Mouse (Mus musculus): Measurements from ENCODE around the gene Pbx1.

Gene Pbx1

DNA sequence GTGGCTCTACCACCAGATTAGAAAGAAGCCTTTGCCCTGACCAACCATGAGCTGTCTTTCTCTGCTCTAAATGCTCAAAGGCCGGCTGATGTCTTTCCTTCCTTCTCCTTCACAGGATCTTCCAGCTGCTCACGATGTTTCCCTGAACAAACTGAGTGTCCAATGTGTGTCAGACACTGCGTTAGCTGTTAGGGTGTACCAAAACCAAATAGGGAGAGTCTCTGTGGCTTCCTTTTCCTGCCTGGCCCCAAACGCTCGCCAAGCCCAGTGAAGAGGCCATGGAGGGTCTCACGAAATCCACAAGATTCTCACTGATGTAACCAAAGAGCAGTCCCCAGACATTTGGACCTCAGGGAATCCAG is 47.5 kb downstream of the Pbx1 start:
- DNase-seq (ENCODE audit: low spot score in 2 of 2) = no peak

DNA sequence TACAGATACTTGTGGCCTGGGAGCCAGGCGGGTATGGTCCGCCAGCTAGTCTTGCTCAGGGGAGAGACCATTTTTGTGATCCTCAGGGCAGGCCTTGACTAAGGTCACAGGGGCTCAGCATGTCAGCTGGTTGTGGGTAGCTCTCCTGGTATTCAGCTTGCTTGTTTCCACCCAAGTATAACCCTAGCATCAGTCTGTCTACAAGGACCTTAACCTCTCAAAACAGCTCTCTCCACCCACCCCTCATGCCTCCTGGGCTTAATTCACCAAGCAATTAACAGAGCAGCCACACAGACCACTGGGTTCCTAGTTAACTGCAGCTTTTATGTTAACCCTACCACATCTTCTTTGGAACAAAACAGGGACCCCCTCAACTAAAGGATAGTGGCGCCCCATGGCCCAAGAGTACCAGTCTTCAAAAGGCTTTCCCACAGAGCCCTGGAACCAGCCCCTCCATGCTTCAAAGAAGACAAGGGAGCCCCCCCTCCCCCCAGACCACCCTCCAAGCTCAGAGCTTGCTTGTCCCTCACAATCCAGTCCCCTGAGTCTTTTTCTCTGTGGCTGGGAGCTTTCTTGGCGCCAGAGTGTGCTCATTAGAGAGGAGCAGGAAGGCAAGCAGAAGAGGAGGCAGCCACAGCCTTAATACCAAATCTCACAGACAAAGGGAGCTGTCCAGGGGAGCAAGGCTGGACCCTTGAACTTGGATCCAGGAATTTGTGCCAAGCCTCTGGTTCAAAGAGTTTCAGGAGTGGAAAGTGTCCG is 48.1 kb downstream of the Pbx1 start:
- DNase-seq (ENCODE audit: low spot score in 2 of 2) = no peak

DNA sequence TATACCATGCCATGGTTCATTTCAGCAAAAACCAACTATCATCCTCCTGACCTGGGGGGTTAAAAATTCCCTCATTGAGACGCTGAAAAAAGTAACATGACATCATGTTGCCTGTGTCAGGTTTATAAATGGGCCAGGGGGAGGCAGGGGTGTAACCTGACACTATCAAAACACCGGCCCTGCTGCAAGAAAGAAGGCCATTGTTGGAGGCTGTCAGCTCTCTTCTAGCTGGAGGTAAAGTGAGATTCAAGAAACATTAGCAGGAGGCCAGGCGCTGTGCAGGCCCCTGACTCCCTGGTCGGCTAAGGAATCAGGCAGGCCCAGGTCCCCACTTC is 49.3 kb downstream of the Pbx1 start:
- DNase-seq (ENCODE audit: low spot score in 2 of 2) = peak; percentile 51 to 65

DNA sequence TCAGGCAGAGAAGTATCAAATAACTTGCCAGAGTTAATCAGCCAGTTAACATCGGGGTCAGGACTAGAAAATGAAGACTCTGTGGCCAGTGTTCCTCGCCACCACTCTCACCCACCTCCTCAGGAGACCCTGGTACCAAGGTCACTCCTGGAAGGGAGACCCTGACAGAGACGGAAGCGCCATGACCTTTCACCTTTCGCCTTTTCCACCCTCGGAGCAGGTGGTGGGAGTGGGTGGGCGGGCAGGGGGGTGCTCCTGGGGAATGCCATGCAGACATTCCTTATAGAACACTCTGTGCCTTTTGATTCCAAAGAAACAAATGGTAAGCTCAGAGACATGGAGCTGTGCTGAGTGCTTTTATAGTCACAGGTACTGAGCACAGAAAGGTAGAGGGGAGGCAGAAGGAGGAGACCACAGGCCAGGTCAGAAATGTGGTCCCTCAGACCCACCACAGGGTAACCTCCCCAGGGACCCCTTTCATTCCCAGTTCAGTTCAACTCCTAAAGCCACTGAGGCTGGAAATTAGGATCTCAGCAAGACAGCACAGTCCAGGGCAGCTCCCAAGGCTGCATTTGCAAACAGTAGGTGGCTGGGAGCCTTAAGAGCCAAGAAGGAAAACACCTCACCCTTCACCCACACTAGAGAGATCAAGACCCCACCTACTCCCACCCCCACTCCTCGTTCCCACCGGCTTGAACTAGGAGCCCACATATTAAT is 49.8 kb downstream of the Pbx1 start:
- no peak for DNase-seq (ENCODE audit: low spot score in 2 of 2)

DNA sequence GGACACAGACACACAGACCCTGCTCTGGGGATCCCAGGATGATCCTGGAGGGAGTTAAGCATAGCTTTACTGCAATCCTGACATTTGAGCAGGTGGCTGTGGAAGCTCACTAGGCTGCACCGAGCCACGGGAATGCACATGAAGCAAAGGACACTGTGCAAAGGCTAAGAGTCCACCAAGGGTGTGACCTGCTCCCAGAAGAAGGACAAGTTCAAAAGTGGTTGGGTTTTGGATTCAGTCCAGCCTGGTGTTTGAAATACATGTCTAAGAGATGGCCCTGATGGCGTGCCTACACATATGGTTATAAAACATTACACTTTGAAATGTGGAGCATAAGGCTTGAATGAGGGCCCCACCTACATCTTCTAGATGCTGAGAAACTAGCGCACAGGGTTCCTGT is 50.6 kb downstream of the Pbx1 start:
- DNase-seq (ENCODE audit: low spot score in 2 of 2) = no peak

DNA sequence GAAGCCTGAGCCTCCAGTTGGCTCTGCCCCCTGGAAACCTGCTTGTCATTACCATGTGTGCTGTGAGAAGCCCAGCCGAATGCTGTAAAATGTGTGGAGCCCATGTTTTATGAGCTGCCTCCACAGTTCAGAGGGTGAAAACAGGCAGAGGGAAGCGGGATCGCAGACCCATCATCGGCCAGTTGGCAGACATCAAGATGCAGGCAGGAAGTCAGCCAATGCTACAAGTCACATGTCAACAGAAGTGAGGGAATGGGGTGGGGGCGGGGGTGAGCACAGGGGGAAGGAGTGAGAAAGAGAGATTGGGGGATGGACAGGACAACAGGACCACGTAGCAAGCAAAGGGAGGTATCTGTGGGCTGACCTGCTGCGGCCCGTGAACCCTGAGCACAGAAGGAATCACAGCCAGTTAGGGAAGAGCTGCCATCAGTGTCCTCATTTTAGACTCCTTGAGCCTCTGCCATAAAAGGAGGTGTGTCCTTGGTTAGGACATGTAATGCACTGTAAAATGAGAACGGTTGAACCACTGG is 51.8 kb downstream of the Pbx1 start:
- peak; percentile 63 to 67 for DNase-seq (ENCODE audit: low spot score in 2 of 2)

DNA sequence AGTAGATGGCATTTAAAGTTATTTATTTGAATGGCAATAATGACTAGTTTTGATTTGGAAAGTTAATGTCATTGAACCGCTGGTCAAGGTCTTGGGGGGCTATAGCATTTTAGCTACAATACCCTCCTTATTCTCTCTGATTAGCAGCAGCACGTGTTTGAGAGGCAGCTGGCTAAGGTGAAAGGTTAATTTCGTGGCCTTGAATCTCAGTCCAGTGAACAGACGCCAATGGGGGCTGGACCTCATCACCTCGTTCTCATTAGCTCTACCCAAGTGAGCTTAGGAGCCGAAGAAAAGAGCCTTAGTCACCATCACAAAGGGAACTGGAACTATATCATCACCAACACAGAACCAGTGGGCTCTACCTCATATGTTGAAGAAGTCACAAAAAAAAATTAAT is 54.4 kb downstream of the Pbx1 start:
- no peak for DNase-seq (ENCODE audit: low spot score in 2 of 2)

DNA sequence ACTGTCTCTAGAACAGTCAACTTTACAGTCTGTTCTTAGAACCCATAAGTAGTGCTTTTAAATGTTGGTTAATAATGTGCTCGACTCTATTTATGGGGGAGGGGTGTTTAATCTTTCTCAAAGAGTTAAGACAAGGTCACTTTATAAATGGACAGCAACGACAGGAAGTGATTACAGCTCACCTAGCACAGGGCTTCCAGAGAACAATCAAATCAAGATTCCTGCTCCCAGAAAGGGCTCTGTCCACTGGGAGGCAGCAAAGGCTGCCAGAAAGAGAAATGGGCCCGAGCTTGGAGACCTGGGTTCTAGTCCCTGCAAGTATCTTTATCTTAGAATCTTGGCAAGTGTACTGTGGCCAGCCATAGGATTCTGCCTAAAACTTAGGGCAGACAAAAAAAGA is 55.7 kb downstream of the Pbx1 start:
- peak in 1 of 2 experiments; percentile 28 for DNase-seq (ENCODE audit: low spot score in 2 of 2)

DNA sequence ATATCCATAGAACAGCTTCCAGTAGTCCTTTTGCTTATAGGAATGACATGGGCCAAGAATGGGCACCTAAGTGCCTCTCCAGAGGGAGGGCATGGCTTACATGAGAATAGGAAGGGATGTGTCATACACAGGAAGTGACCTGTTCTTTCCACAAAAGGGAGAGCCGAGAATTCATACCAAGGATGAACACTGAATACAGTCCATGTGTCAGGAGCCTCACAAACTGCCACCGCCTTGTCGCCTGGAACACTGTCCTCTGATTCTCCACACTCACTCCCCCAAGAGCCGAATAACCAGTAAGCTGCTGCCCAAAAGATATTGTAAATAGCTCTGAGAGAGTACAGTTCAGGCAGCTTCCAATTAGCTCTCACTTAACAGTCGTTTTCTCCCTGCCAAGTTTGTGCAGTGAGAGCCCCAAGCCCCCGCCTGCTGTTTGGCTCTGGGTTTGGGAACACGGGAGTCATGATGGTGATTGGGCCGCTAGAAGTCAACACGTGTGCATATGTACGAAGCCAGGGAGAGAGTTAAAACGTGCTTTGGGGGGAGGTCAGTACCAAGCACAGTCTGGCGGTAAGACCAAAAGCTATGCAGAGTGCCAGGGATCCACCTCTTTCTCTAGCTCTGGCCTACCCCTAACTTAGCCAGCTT is 57.0 kb downstream of the Pbx1 start:
- peak; percentile 61 to 62 for DNase-seq (ENCODE audit: low spot score in 2 of 2)

DNA sequence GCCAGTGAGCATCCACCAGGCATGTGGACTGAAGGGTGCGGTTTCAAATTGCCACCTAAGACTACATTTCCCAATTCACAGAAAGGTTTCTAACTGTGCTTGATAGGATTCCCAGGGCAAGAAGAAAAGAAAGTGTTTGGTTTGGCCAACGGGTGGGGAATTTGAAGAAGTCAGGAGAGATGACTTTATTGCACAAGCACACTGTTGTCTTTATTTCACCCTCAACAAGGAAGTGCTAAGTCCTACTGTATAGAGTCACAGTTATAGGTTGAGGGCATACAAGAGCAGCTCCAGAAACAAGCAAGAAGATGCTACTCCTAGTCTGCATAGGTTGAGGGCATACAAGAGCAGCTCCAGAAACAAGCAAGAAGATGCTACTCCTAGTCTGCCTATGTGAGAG is 60.0 kb downstream of the Pbx1 start:
- DNase-seq (ENCODE audit: low spot score in 2 of 2) = no peak

DNA sequence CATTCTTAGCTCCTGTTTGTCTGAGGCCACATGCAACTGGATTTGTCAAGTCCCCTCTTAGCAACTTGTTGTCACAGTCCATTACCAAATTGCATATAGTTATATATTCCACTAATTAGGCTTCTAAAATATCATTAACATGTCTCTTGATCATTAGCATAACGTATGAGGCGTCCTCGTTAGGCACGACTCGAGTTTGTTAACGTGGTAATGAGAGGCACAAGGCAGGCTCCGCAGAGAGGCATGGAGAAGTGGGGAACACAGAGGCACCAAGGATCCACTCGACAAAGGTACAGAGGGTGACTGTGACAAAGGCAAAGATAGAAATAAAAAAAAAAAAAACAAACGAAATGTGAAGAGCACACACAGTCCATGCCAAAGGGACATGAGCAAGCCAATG is 61.1 kb downstream of the Pbx1 start:
- DNase-seq (ENCODE audit: low spot score in 2 of 2) = no peak

DNA sequence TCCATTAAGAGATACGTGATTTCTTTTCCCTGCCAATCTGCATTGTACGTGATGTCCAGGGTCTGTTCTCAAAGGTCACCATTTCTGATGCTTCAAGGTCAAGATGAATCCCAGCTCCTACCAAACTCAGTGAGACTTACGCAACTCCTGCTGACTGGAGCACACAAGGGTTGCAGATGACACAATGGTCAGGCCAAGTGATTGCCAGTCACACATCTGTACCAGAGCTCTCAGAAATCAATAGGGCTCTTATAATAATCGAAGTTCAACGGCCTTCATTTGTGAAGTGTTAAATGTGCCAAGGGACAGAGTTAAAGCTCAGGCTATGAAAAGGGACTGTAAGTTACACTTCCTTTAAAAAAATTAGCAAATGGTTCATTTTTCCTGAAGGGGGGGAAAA is 65.8 kb downstream of the Pbx1 start:
- DNase-seq (ENCODE audit: low spot score in 2 of 2) = no peak

DNA sequence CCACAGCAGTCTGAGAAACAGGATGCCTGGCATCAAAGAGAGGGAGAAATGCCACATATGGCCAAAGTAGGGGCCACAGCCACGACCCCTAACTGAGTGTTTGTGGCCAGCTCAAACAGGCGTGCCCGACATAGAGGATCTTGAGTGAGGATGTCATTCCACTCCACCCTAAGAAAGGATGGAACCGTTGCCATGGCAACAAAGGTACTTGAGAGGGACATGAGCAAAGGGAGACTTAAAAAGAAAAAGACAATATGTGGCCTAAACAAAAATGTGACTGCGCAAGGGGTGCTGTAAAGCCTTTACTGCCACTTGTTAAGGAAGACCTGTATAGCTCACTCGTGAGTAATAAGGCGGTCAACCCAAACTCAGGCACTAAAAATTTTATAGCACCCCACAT is 67.7 kb downstream of the Pbx1 start:
- DNase-seq (ENCODE audit: low spot score in 2 of 2) = no peak

DNA sequence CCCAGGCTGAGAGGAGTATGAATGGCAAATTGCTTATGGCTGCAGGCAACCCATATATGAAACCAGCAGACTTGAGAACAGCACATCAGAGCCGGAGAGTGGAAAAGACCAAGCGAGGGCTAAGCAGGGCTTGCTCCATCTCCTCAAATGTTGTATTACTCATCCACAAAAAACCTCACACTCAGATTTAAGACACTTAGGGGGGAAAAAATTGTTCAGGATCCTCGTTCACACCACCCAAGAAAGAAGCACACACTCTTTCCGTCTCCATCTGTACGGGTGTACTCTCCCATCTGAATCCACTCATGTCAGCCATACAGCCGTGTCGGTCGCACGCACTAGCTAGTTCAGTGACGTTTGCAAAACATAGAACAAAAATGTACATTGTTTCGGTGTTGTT is 69.0 kb downstream of the Pbx1 start:
- no peak for DNase-seq (ENCODE audit: low spot score in 2 of 2)

DNA sequence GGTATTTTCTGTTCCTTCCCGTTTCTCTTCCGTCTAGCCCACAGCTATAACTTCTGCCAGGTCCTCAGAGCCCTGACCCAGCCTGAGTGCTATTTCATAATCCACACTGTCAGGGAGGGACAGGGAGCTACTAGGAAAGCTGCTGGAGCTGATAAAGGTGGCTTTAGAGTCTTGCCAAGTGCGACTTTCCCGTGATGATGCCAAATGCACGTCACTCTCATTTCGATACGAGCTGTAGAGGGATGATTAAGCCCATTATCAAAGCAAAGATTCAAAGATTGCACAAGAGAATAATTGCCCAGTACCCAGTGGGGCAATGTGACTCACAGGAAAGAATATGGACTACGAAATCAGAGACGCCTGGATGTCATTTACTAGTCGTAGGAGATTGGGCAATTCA is 69.6 kb downstream of the Pbx1 start:
- peak; percentile 59 to 75 for DNase-seq (ENCODE audit: low spot score in 2 of 2)

DNA sequence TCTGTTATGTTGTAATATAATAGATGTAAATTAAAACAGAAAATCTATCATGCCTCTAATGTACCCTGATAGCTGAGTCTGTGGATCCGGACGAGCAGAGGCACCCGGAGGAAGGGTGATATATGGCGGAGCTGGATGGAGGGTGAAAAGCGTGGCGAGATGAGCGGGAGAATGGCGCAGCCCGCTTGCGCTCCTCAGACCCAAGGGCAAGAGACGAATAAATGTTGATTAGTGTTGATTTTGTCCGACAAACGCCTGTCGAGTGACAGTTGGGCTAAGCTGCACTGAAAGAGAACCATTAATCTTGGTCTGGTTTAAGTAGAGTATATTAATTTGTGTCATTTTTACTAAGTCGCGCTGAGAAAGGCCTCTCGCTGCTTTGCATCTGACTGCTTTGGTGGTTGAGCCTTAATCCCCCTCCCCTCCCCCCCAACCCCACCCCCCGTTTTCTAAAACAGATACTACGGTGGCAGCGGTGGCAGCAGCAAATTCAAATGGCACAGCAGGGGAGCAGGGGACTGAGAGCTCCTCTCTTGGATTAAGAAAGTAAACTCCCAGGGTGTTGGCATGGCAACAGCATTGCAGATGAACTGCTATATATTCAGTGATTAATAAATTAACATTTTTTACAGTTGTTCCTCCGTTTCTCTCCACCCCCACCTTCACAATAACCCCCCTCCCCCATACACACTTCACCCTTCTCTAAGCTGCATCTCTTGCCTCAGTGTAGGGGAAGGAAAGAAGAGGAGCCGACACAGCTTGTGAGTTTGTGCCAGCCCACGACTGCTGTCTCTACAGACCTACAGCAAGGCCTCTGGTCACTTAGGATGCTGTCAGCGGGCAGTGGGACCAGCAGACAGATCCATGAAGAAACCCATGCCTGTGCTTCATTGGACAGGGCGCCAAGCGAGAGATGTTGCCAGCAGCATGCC is 74.1 kb downstream of the Pbx1 start:
- no peak for DNase-seq (ENCODE audit: low spot score in 2 of 2)

DNA sequence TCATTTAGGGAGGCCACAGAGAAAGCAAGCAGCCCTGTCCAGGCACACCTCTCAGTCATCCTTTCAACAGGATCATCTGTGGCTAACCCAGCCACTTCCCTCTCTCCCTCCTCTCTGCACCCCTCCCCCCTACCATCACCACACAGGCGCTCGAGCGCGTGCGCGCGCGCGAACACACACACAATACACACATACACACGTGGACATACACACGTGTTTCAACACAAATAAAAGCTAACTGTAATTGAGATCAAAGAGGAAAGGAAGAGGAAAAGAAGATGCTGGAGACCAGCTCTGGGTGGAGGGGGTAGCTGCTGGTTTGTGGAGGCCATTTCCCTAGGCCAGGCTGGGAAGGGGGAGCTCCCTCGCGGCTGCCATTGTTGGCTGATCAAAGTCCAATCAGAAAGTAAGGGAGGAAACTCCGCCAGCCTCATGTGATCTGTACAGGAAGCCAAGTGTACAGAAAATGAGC is 75.1 kb downstream of the Pbx1 start:
- DNase-seq (ENCODE audit: low spot score in 2 of 2) = no peak

DNA sequence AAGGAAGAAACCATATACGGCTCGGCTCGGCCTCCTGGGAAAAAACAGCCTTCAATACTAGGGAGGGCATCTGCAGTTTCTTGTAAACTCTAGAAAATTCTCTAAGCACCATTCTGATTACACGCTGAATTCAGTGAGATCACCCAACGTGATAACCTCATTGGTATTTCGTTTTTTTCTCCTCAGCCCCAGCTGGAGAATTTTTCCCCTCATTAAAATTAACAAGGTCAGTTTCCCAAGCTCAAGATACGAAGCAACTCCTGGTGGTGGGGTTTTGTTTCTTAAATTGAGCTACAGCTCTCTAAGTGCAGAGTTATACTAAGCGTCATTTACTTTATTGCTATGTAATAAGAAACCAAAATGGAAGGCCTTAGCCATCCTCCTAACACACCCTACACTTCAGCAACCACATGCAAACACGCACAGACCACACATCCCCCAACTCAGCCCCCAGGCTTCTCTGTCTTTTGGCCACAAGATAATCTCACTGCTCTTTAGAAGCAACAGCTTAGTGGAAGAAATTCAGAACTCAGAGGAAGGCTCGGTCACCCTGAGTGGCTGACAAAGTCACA is 76.0 kb downstream of the Pbx1 start:
- DNase-seq (ENCODE audit: low spot score in 2 of 2) = no peak

DNA sequence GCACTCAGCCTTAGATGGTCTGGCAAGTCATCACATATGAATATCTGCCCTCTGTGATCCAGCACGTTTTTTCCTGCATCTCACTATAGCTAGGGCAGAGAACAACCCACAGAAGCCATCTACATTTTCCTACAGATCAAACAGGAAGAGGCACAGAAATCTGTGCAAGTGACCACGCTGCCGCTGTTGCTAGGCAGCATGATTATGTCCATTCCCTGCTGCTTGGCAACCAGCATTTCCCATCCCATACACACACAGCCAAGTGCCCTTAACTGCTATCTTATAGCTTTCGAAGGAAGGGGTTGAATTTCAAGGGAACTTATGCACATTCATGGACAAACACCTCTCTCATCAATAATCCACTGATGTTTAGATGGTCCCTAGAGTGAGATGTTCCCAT is 77.1 kb downstream of the Pbx1 start:
- no peak for DNase-seq (ENCODE audit: low spot score in 2 of 2)

DNA sequence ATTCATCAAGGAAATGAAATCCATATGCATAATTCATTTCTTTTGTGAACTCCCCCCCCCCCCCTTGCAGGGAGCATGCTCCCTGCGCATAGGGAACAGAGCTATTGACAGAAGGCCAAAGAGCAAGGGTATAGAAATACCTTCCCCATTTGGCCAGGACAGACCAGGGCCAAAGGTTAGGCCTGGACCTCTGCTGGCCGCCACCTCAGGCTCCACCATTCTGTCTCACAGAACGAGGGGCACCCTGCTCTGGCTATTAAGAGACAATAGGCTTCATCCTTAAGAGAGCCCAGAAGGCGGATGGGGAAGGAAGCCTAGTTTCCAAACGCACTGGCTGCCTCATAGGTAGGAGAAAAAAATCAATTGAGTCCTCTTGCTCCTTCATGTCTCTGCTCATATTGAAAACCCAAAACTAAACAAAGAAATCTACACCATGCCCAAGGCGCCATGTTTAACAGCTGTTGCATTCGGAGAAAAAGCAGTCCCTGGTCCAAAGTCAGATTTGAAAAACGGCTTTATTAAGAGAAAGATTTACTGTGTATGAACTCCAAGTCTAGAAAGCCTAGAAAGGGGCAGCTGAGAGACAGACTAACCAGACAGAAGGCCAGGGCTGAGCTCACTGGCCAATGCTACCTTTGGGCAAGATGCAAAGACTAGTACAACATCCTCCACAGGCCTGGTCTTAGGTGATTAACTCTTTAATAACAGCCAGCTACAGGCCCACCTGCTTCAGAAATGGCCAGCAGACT is 83.9 kb downstream of the Pbx1 start:
- no peak for DNase-seq (ENCODE audit: low spot score in 2 of 2)

DNA sequence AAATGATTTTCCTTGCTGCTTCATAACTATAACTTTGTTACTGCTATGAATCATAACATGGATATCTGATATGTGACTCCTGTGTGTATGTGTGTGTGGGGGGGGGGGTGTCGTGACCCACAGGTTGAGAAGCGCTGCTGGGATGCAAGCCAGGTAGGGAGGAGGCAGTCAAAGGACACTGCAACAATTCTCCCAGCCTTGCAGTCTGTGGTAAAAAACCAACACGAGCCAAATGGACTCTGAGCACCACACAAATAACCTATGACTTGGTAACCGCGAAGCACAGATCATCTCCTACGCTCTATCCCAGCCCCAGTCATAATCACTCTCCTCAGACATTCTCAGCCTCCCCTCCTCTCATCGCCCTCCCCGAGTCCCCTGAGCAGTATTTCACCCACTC is 87.2 kb downstream of the Pbx1 start:
- DNase-seq (ENCODE audit: low spot score in 2 of 2) = no peak
